Mouse (Mus musculus) C3H10T1/2 (cell line): ENCODE results near the gene Glra1. TPM values are rescaled to one million over a fixed set of nuclear protein-coding genes. Genes with fewer than 3 reads are reported as not detected.

Source experiments
- polyA plus RNA-seq, 2 experiments: library from polyadenylated mRNA; unstranded; fragments of >200 nt; fragmentation: generic; extraction: Trizol; gene quantifications; one replicate each; pipeline ENCODE4 v1.2.1; 2012; ENCODE audit warnings: missing spikeins in 2 of 2

Gene Glra1
- polyA plus RNA-seq = not detected

GRCm38 (mm10) chr11:55607808-55608523, at the start of gene Glra1:
Gene Glra1 (minus strand): TSS chr11:55608198.

GRCm38 (mm10) chr11:55469048-55469843, 138.8 kb downstream of the Glra1 start, which contains the start of gene G3bp1:
Gene G3bp1 (plus strand): TSS chr11:55469685.

Other genes starting within 250 kb of the Glra1 start
- gene Sparc, start 185.0 kb downstream of the Glra1 start, polyA plus RNA-seq = 1,000 to 10,000 TPM in 1 of 2 experiments, 100 to 1,000 TPM in 1; 753 to 3,006 TPM
- gene Atox1, start 147.0 kb downstream of the Glra1 start, polyA plus RNA-seq = 1,000 to 10,000 TPM in 1 of 2 experiments, 100 to 1,000 TPM in 1; 787 to 1,003 TPM
- 10 to 100 TPM; 39.2 to 42.9 TPM for gene G3bp1, start 138.5 kb downstream of the Glra1 start, polyA plus RNA-seq